Mouse (Mus musculus) T-helper 17 cell (primary cell): ENCODE measurements around the gene Rnf11.
"Not testable (repeated sequence)": the region's sequence is repeated elsewhere in the genome, so short reads cannot be mapped to it uniquely, and the experiment has no call there.

Experiments used
- in situ Hi-C, 2 experiments: fragments of 300-600 bp; cut with MboI, MseI; formaldehyde crosslinking; loops; 1 replicate in 1 of 2; 2 replicates in 1 of 2; pipeline ENCODE4 v1.15.1; 2025; ENCODE audit warnings: high pct_unique_total_duplicates in 2 of 2

The Rnf11 gene

GRCm38 (mm10) chr4:109419017-109419416 lies 65.5 kb downstream of the Rnf11 start:
- in situ Hi-C loops, result no loop called here

- in situ Hi-C loops, result no loop called here
Observed at GRCm38 (mm10) chr4:109417998-109418397, 66.5 kb downstream of the Rnf11 start.

- in situ Hi-C loops, result no loop called here
Observed at GRCm38 (mm10) chr4:109412233-109412632, 72.3 kb downstream of the Rnf11 start.

- in situ Hi-C loops, result no loop called here
Observed at GRCm38 (mm10) chr4:109411377-109411967, 73.1 kb downstream of the Rnf11 start.

GRCm38 (mm10) chr4:109410681-109411376 lies 73.7 kb downstream of the Rnf11 start:
- in situ Hi-C loops, result no loop called here

GRCm38 (mm10) chr4:109407701-109408485 lies 76.6 kb downstream of the Rnf11 start:
- in situ Hi-C loops, result no loop called here

GRCm38 (mm10) chr4:109407176-109407520 lies 77.4 kb downstream of the Rnf11 start:
- in situ Hi-C loops, result no loop called here

GRCm38 (mm10) chr4:109406486-109407175 lies 77.9 kb downstream of the Rnf11 start, which contains the start of gene Ttc39a:
Ttc39a (plus strand) TSS chr4:109406623.
- in situ Hi-C loops, result no loop called here

- in situ Hi-C loops, result no loop called here
Observed at GRCm38 (mm10) chr4:109406054-109406485, 78.5 kb downstream of the Rnf11 start.

- in situ Hi-C loops, result no loop called here
Observed at GRCm38 (mm10) chr4:109405415-109405814, 79.1 kb downstream of the Rnf11 start.

GRCm38 (mm10) chr4:109404908-109405307 lies 79.6 kb downstream of the Rnf11 start:
- in situ Hi-C loops, result not testable (repeated sequence)

GRCm38 (mm10) chr4:109401176-109401689 lies 83.3 kb downstream of the Rnf11 start:
- in situ Hi-C loops, result no loop called here
